ENCODE assay signal across 8 mouse cellular contexts in the genomic region with DNA sequence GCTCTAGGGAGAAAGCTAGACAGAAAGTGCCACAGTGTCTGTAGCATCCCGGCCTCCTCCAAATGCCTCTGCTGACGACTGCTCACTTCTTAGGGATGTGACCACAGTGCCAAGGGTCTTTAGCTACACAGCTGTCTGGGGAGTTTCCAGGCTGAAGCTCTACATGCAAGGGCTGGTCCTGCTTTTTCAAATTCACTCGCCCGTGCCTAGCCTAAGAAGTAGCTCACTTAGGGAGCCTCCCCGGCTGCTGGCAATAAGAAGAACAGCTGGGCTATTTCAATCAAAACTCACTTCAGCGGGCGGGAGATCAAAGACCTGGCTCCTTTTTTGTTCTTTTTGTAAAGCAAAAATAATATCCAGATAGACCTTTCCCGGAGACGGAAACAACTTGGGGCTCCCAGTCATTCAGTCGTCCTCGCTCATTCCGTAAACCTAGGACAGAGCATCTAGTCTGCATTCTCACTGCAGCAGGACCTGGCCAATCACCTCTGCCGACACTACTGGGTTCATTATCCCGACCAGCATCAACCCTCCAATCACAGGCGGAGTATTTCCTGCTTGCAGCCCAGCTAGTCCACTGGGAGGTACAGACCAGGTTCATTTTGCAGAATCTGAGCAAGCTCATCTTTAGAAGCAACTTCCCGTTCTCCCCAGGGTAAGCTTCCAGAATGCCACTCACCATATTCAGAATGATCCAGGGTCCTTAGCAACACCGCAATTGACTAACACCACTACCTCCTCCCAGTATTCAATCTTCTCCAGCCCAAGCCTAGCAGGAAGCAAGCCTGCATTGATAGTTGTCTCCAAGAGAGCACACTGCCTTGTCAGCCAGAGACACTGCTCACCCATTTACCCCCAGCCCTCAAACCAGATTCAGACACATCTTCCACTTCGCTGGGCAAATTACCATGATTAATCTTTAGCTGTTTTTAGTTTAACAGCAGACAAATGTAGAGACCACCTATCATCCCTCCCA. TPM values are rescaled to one million over a fixed set of nuclear protein-coding genes. Genes with fewer than 3 reads are reported as not detected.
DNase-seq lines count a peak whose midpoint lies in the region; ATAC-seq and TF ChIP-seq lines count a peak whose summit lies in the region.

No protein-coding gene starts in this region.

- 61% methylated on average over 18 of the region's 18 CpGs for WGBS in liver, postnatal 0 days (ENCODE audit: insufficient replicate concordance)
- WGBS in forebrain, embryonic 12.5 days, result 6% methylated on average over 18 of the region's 18 CpGs
- 7% methylated on average over 18 of the region's 18 CpGs for WGBS in heart, embryonic 14.5 days
- WGBS in liver, embryonic 11.5 days, result 35% methylated on average over 18 of the region's 18 CpGs
- whole genome bisulfite sequencing in neural tube, embryonic 15.5 days, result 7% methylated on average over 18 of the region's 18 CpGs

- no peak overlapping the region for H3K9ac ChIP-seq in liver, postnatal 0 days (replicated peaks)
- peak overlapping the region; percentile 55 for H3K9ac ChIP-seq in forebrain, embryonic 12.5 days
- H3K9ac ChIP-seq in heart, embryonic 14.5 days (ENCODE audit: low read length), result peak overlapping the region; percentile 69
- H3K9ac ChIP-seq in liver, embryonic 11.5 days (ENCODE audit: low read depth, low read length), result peak overlapping the region; percentile 45; the same call in 1 of the 2 replicates
- H3K9ac ChIP-seq in neural tube, embryonic 15.5 days (replicated peaks), result peak overlapping the region; percentile 68

- no peaks in the 10 kb centered on the region for H3K36me3 ChIP-seq in liver, postnatal 0 days (replicated peaks; ENCODE audit: insufficient read depth, low read length)
- no peaks in the 10 kb centered on the region for H3K36me3 ChIP-seq in forebrain, embryonic 12.5 days (replicated peaks)
- H3K36me3 ChIP-seq in heart, embryonic 14.5 days (ENCODE audit: control insufficient read depth, insufficient read depth, low read length), result no peaks in the 10 kb centered on the region
- no peaks in the 10 kb centered on the region for H3K36me3 ChIP-seq in liver, embryonic 11.5 days (ENCODE audit: control insufficient read depth, insufficient read depth, low read length)
- no peaks in the 10 kb centered on the region for H3K36me3 ChIP-seq in neural tube, embryonic 15.5 days

- no peak for TF ChIP-seq CTCF in liver, postnatal 0 days (IDR thresholded peaks at IDR 0.05; ENCODE audit: low read depth)

- H3K4me2 ChIP-seq in liver, postnatal 0 days (ENCODE audit: low read depth, low read length), result no peak overlapping the region; the same call in 1 of the 2 replicates
- H3K4me2 ChIP-seq in forebrain, embryonic 12.5 days, result peak overlapping the region; percentile 71
- peak overlapping the region; percentile 65 for H3K4me2 ChIP-seq in heart, embryonic 14.5 days (ENCODE audit: low read length)
- H3K4me2 ChIP-seq in liver, embryonic 11.5 days, result peak overlapping the region; percentile 60
- H3K4me2 ChIP-seq in neural tube, embryonic 15.5 days, result peak overlapping the region; percentile 87

- DNase-seq in liver, result peak; percentile 44
- no peak for DNase-seq in liver, postnatal 0 days
- peak; percentile 85 for DNase-seq in kidney, postnatal 14 days
- DNase-seq in liver, embryonic 11.5 days (ENCODE audit: low spot score), result peak; percentile 73

- no peak overlapping the region for H3K4me3 ChIP-seq in liver, postnatal 0 days (ENCODE audit: low read depth, low read length)
- peak overlapping the region; percentile 46 for H3K4me3 ChIP-seq in forebrain, embryonic 12.5 days (replicated peaks)
- peak overlapping the region; percentile 40 to 41 for H3K4me3 ChIP-seq in heart, embryonic 14.5 days (ENCODE audit: control insufficient read depth in 1 of 2, insufficient read depth in 1 of 2, low read depth in 1 of 2, low read length in 2 of 2)
- peak overlapping the region; percentile 36 for H3K4me3 ChIP-seq in liver, embryonic 11.5 days (ENCODE audit: low read depth, low read length)
- H3K4me3 ChIP-seq in neural tube, embryonic 15.5 days (replicated peaks), result peak overlapping the region; percentile 57

- no peaks in the 10 kb centered on the region for H3K27me3 ChIP-seq in liver, postnatal 0 days (ENCODE audit: insufficient read depth, low read length)
- H3K27me3 ChIP-seq in forebrain, embryonic 12.5 days, result no peaks in the 10 kb centered on the region
- no peaks in the 10 kb centered on the region for H3K27me3 ChIP-seq in heart, embryonic 14.5 days (ENCODE audit: control insufficient read depth, insufficient read depth, low read length)
- H3K27me3 ChIP-seq in liver, embryonic 11.5 days (replicated peaks; ENCODE audit: control insufficient read depth, insufficient read depth, low read length), result no peaks in the 10 kb centered on the region
- H3K27me3 ChIP-seq in neural tube, embryonic 15.5 days (replicated peaks), result no peaks in the 10 kb centered on the region

- H3K9me3 ChIP-seq in liver, postnatal 0 days (ENCODE audit: low read length), result no peaks in the 10 kb centered on the region
- H3K9me3 ChIP-seq in forebrain, embryonic 12.5 days, result no peaks in the 10 kb centered on the region
- H3K9me3 ChIP-seq in heart, embryonic 14.5 days (ENCODE audit: control insufficient read depth, low read length), result no peaks in the 10 kb centered on the region
- H3K9me3 ChIP-seq in liver, embryonic 11.5 days (ENCODE audit: control insufficient read depth, low read length), result no peaks in the 10 kb centered on the region
- H3K9me3 ChIP-seq in neural tube, embryonic 15.5 days (replicated peaks), result no peaks in the 10 kb centered on the region

- peaks cover 38% of the 10 kb centered on the region for H3K4me1 ChIP-seq in liver, postnatal 0 days (ENCODE audit: insufficient read depth)
- peaks cover 46% of the 10 kb centered on the region for H3K4me1 ChIP-seq in forebrain, embryonic 12.5 days
- H3K4me1 ChIP-seq in heart, embryonic 14.5 days (ENCODE audit: control insufficient read depth in 2 of 2, insufficient read depth in 2 of 2, low read length in 2 of 2), result peaks cover 20 to 21% of the 10 kb centered on the region in 2 experiments
- peaks cover 29% of the 10 kb centered on the region for H3K4me1 ChIP-seq in liver, embryonic 11.5 days (replicated peaks; ENCODE audit: control insufficient read depth, insufficient read depth, low read length)
- H3K4me1 ChIP-seq in neural tube, embryonic 15.5 days, result peaks cover 53% of the 10 kb centered on the region

- no peak for ATAC-seq in liver, postnatal 0 days
- ATAC-seq in forebrain, embryonic 12.5 days (ENCODE audit: low FRiP score), result peak; percentile 97
- peak; percentile 82 for ATAC-seq in heart, embryonic 14.5 days (ENCODE audit: insufficient number of reproducible peaks, insufficient read depth, low FRiP score, low read depth)
- no peak for ATAC-seq in liver, embryonic 11.5 days (replicated peaks; ENCODE audit: low FRiP score)
- ATAC-seq in neural tube, embryonic 15.5 days (ENCODE audit: low FRiP score), result peak; percentile 96
- no peak for ATAC-seq in megakaryocyte-erythroid progenitor cell, adult 5-6 weeks (replicated peaks; ENCODE audit: low FRiP score, low TSS enrichment, poor library complexity, severe bottlenecking)

- no peak for TF ChIP-seq EP300 in liver, postnatal 0 days (IDR thresholded peaks at IDR 0.05; ENCODE audit: low read depth)

- no peak overlapping the region for H3K27ac ChIP-seq in liver, postnatal 0 days (ENCODE audit: low read depth)
- H3K27ac ChIP-seq in forebrain, embryonic 12.5 days, result peak overlapping the region; percentile 89
- peak overlapping the region; percentile 52 to 65 for H3K27ac ChIP-seq in heart, embryonic 14.5 days (replicated peaks in 1 of 2; ENCODE audit: control insufficient read depth in 1 of 2, insufficient read depth in 1 of 2, low read depth in 2 of 2, low read length in 2 of 2)
- H3K27ac ChIP-seq in liver, embryonic 11.5 days (ENCODE audit: low read depth, low read length), result peak overlapping the region; percentile 29; the same call in 1 of the 2 replicates
- peak overlapping the region; percentile 95 for H3K27ac ChIP-seq in neural tube, embryonic 15.5 days (replicated peaks)

RNA-seq across cellular contexts. Expression of a gene that starts 19.3 kb away (rescaled TPM):
- 1.6 and 1.8 TPM in 2 replicates for polyA plus RNA-seq in liver, postnatal 0 days (2015; fragmentation: Nextera tagmentation; extraction: Ambion mirVana)
- 6.1 and 6.2 TPM in 2 replicates for polyA plus RNA-seq in forebrain, embryonic 12.5 days (2016; fragmentation: Nextera tagmentation; extraction: Ambion mirVana)
- 4.5 and 4.7 TPM in 2 replicates for polyA plus RNA-seq in heart, embryonic 14.5 days (2014; fragmentation: Nextera tagmentation; extraction: Ambion mirVana)
- polyA plus RNA-seq in liver, embryonic 11.5 days (2014; fragmentation: Nextera tagmentation; extraction: Ambion mirVana), result 4.5 and 5.4 TPM in 2 replicates
- 4.4 and 5.3 TPM in 2 replicates for polyA plus RNA-seq in neural tube, embryonic 15.5 days (2015; fragmentation: Nextera tagmentation; extraction: Ambion mirVana)
- total RNA-seq in megakaryocyte-erythroid progenitor cell, adult 5-6 weeks (2014; fragmentation: Nextera tagmentation), result 3.6 and 4.1 TPM in 2 replicates
- 2.7 and 3.0 TPM in 2 replicates for total RNA-seq in megakaryocyte-erythroid progenitor cell, adult 5-6 weeks (2017)

RNA-seq across cellular contexts. Expression of a gene that starts 20.3 kb away (rescaled TPM):
- 32.4 and 36.9 TPM in 2 replicates for polyA plus RNA-seq in liver, postnatal 0 days (2015; fragmentation: Nextera tagmentation; extraction: Ambion mirVana)
- 38.8 and 39.9 TPM in 2 replicates for polyA plus RNA-seq in forebrain, embryonic 12.5 days (2016; fragmentation: Nextera tagmentation; extraction: Ambion mirVana)
- 6.6 and 8.0 TPM in 2 replicates for polyA plus RNA-seq in heart, embryonic 14.5 days (2014; fragmentation: Nextera tagmentation; extraction: Ambion mirVana)
- polyA plus RNA-seq in liver, embryonic 11.5 days (2014; fragmentation: Nextera tagmentation; extraction: Ambion mirVana), result 10.4 and 12.7 TPM in 2 replicates
- polyA plus RNA-seq in neural tube, embryonic 15.5 days (2015; fragmentation: Nextera tagmentation; extraction: Ambion mirVana), result 51.4 and 58.8 TPM in 2 replicates
- total RNA-seq in megakaryocyte-erythroid progenitor cell, adult 5-6 weeks (2014; fragmentation: Nextera tagmentation), result 9.5 and 12.2 TPM in 2 replicates
- 4.0 and 34.6 TPM in 2 replicates for total RNA-seq in megakaryocyte-erythroid progenitor cell, adult 5-6 weeks (2017)

RNA-seq across cellular contexts. Expression of a gene that starts 35.3 kb away (rescaled TPM):
- 13.8 and 15.7 TPM in 2 replicates for polyA plus RNA-seq in liver, postnatal 0 days (2015; fragmentation: Nextera tagmentation; extraction: Ambion mirVana)
- 29.6 and 29.9 TPM in 2 replicates for polyA plus RNA-seq in forebrain, embryonic 12.5 days (2016; fragmentation: Nextera tagmentation; extraction: Ambion mirVana)
- 43.7 and 48.2 TPM in 2 replicates for polyA plus RNA-seq in heart, embryonic 14.5 days (2014; fragmentation: Nextera tagmentation; extraction: Ambion mirVana)
- polyA plus RNA-seq in liver, embryonic 11.5 days (2014; fragmentation: Nextera tagmentation; extraction: Ambion mirVana), result 23.0 and 23.6 TPM in 2 replicates
- 47.3 and 52.1 TPM in 2 replicates for polyA plus RNA-seq in neural tube, embryonic 15.5 days (2015; fragmentation: Nextera tagmentation; extraction: Ambion mirVana)
- total RNA-seq in megakaryocyte-erythroid progenitor cell, adult 5-6 weeks (2014; fragmentation: Nextera tagmentation), result 10.3 and 11.2 TPM in 2 replicates
- 14.4 and 18.4 TPM in 2 replicates for total RNA-seq in megakaryocyte-erythroid progenitor cell, adult 5-6 weeks (2017)

RNA-seq across cellular contexts. Expression of a gene that starts 42.9 kb away (rescaled TPM):
- 411 and 419 TPM in 2 replicates for polyA plus RNA-seq in liver, postnatal 0 days (2015; fragmentation: Nextera tagmentation; extraction: Ambion mirVana)
- polyA plus RNA-seq in forebrain, embryonic 12.5 days (2016; fragmentation: Nextera tagmentation; extraction: Ambion mirVana), result 0.45 and 0.50 TPM in 2 replicates
- 0.35 and 1.8 TPM in 2 replicates for polyA plus RNA-seq in heart, embryonic 14.5 days (2014; fragmentation: Nextera tagmentation; extraction: Ambion mirVana)
- polyA plus RNA-seq in liver, embryonic 11.5 days (2014; fragmentation: Nextera tagmentation; extraction: Ambion mirVana), result 8.0 and 9.9 TPM in 2 replicates
- polyA plus RNA-seq in neural tube, embryonic 15.5 days (2015; fragmentation: Nextera tagmentation; extraction: Ambion mirVana), result 0.95 and 1.1 TPM in 2 replicates
- 98.8 TPM in 1 of 2 replicates, not detected in the other for total RNA-seq in megakaryocyte-erythroid progenitor cell, adult 5-6 weeks (2014; fragmentation: Nextera tagmentation)
- 4.9 and 19.5 TPM in 2 replicates for total RNA-seq in megakaryocyte-erythroid progenitor cell, adult 5-6 weeks (2017)

RNA-seq across cellular contexts. Expression of a gene that starts 49.3 kb away (rescaled TPM):
- polyA plus RNA-seq in liver, postnatal 0 days (2015; fragmentation: Nextera tagmentation; extraction: Ambion mirVana), result 30.1 and 32.2 TPM in 2 replicates
- 51.0 and 51.4 TPM in 2 replicates for polyA plus RNA-seq in forebrain, embryonic 12.5 days (2016; fragmentation: Nextera tagmentation; extraction: Ambion mirVana)
- polyA plus RNA-seq in heart, embryonic 14.5 days (2014; fragmentation: Nextera tagmentation; extraction: Ambion mirVana), result 56.6 and 64.5 TPM in 2 replicates
- 36.2 and 39.7 TPM in 2 replicates for polyA plus RNA-seq in liver, embryonic 11.5 days (2014; fragmentation: Nextera tagmentation; extraction: Ambion mirVana)
- polyA plus RNA-seq in neural tube, embryonic 15.5 days (2015; fragmentation: Nextera tagmentation; extraction: Ambion mirVana), result 163 and 195 TPM in 2 replicates
- total RNA-seq in megakaryocyte-erythroid progenitor cell, adult 5-6 weeks (2014; fragmentation: Nextera tagmentation), result 24.6 and 41.0 TPM in 2 replicates
- total RNA-seq in megakaryocyte-erythroid progenitor cell, adult 5-6 weeks (2017), result 15.8 and 18.7 TPM in 2 replicates

Comparison
In these comparisons a context has a peak if more than half of its experiments do, and no peak if none do; other contexts are left out.
1. ATAC-seq: peak in forebrain, embryonic 12.5 days (single experiment), heart, embryonic 14.5 days (single experiment) and neural tube, embryonic 15.5 days (single experiment); none in liver, postnatal 0 days (single experiment), liver, embryonic 11.5 days (single experiment) and megakaryocyte-erythroid progenitor cell, adult 5-6 weeks (single experiment).